Mouse (Mus musculus) erythroblast, embryonic 14.5 days (primary cell): ENCODE data around the gene Astn2.

Experiments
- GATA1 ChIP-seq: IDR thresholded peaks from 2 replicates; pipeline ENCODE4 v1.6.1; 2012; ENCODE audit warnings: low read length, inconsistent platforms, mixed read lengths
- TAL1 ChIP-seq: IDR thresholded peaks from 3 replicates; pipeline ENCODE4 v1.6.1; 2012; ENCODE audit warnings: low read length, inconsistent platforms, mixed read lengths

- no peak for TF ChIP-seq GATA1
- no peak for TF ChIP-seq TAL1
Measured at GRCm38 (mm10) chr4:65678929-65679328, 725.5 kb downstream of the Astn2 start.
